Mouse (Mus musculus) spleen, embryonic (tissue): Measurements from ENCODE around the gene Rgs3.

Experiments used
- CTCF ChIA-PET: fragments of 350-600 bp; sonication (Branson Sonifier 250); formaldehyde crosslinking; loops from one replicate; lab custom pipeline; 2022; lab: Charles Lee

Gene Rgs3

GRCm38 (mm10) chr4:62651179-62651760 lies 91.6 kb downstream of the Rgs3 start:
- CTCF ChIA-PET = interaction anchor here (0.6 to 1.2 kb wide), 3 partner anchors 9 to 13 kb away, joined by 3 to 6 read pairs (median 4); no protein-coding TSS in a partner anchor

- CTCF ChIA-PET = interaction anchor here (1.2 kb wide), 1 partner anchor 12 kb away, joined by 4 read pairs; no protein-coding TSS in a partner anchor
Observed at GRCm38 (mm10) chr4:62652215-62652614, 92.6 kb downstream of the Rgs3 start.

GRCm38 (mm10) chr4:62652921-62653757 lies 93.5 kb downstream of the Rgs3 start:
- CTCF ChIA-PET = no interaction called here

- CTCF ChIA-PET = interaction anchor here (0.7 kb wide), 1 partner anchor 42 kb away, joined by 10 read pairs; no protein-coding TSS in a partner anchor
Observed at GRCm38 (mm10) chr4:62653922-62654661, 94.4 kb downstream of the Rgs3 start.

- CTCF ChIA-PET = no interaction called here
Observed at GRCm38 (mm10) chr4:62659264-62659663, 99.6 kb downstream of the Rgs3 start.

- CTCF ChIA-PET = no interaction called here
Observed at GRCm38 (mm10) chr4:62659861-62660553, 100.4 kb downstream of the Rgs3 start.

GRCm38 (mm10) chr4:62660554-62660864 lies 100.9 kb downstream of the Rgs3 start:
- CTCF ChIA-PET = no interaction called here

- CTCF ChIA-PET = no interaction called here
Observed at GRCm38 (mm10) chr4:62661311-62661849, 101.7 kb downstream of the Rgs3 start.

GRCm38 (mm10) chr4:62663348-62663747 lies 103.7 kb downstream of the Rgs3 start:
- CTCF ChIA-PET = no interaction called here

- CTCF ChIA-PET = no interaction called here
Observed at GRCm38 (mm10) chr4:62665842-62666241, 106.2 kb downstream of the Rgs3 start.

GRCm38 (mm10) chr4:62668666-62669065 lies 109.0 kb downstream of the Rgs3 start:
- CTCF ChIA-PET = no interaction called here

GRCm38 (mm10) chr4:62669094-62670071 lies 109.7 kb downstream of the Rgs3 start:
- CTCF ChIA-PET = no interaction called here

GRCm38 (mm10) chr4:62673531-62674030 lies 113.9 kb downstream of the Rgs3 start:
- CTCF ChIA-PET = no interaction called here

GRCm38 (mm10) chr4:62674031-62674995 lies 114.7 kb downstream of the Rgs3 start:
- CTCF ChIA-PET = interaction anchor here (0.5 kb wide), 1 partner anchor 92 kb away, joined by 3 read pairs; no protein-coding TSS in a partner anchor

- CTCF ChIA-PET = interaction anchor here (0.5 to 0.6 kb wide), 2 partner anchors 13 to 91 kb away, joined by 3 to 11 read pairs; no protein-coding TSS in a partner anchor
Observed at GRCm38 (mm10) chr4:62675394-62675793, 115.7 kb downstream of the Rgs3 start.

- CTCF ChIA-PET = no interaction called here
Observed at GRCm38 (mm10) chr4:62677047-62677737, 117.5 kb downstream of the Rgs3 start.

- CTCF ChIA-PET = no interaction called here
Observed at GRCm38 (mm10) chr4:62679157-62679556, 119.5 kb downstream of the Rgs3 start.

- CTCF ChIA-PET = no interaction called here
Observed at GRCm38 (mm10) chr4:62681467-62681866, 121.8 kb downstream of the Rgs3 start.
